Mouse (Mus musculus): ENCODE measurements around the gene Uqcc1.

Uqcc1 gene

DNA sequence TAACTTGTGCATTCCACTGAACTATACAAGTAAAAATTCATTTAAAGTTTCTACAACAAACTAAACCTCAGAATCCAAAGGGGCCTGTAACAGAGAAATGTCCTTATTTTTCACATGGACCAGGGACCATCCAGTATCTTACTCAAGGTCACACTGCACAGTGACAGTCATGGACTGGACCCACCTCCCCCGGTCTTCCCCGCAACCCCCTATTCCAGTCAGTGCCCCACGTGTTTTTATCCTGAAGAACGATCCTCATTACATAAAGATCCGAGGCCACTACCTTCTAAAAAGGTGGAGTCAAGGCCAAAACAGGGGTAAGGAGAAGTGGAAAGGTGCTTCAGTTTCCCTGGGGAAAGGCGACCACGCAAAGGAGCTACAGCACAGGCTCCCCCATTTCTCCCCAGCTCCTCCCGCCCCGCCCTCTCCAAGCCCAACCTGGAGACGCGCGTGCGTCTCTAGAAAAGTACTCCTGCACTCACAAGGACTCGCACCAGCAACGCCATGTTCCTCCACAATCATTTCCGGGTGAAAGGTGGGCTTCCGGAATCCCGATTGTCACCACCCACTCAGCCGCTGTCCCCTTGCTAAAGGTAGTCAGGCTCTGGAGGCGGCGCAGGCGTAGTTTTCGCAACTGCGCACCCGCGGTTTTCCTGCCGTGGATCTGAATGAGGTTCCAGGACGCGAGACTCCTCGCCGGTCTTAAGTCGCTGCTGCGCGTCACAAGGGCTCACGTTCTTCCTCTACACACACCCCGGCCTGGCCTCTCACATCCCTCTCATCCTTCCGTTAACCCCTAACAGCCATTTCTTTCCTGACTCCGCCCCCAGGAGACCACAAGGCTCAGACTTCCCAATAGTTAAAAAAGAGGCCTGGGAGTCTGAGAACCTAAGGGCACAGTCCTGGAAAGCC lies at the start of gene Uqcc1:
Gene Uqcc1 (minus strand): TSS at position 780 of the 912 bp plus-strand sequence.
- DNase-seq (ENCODE audit: extremely low spot score) = peak; percentile 94

DNA sequence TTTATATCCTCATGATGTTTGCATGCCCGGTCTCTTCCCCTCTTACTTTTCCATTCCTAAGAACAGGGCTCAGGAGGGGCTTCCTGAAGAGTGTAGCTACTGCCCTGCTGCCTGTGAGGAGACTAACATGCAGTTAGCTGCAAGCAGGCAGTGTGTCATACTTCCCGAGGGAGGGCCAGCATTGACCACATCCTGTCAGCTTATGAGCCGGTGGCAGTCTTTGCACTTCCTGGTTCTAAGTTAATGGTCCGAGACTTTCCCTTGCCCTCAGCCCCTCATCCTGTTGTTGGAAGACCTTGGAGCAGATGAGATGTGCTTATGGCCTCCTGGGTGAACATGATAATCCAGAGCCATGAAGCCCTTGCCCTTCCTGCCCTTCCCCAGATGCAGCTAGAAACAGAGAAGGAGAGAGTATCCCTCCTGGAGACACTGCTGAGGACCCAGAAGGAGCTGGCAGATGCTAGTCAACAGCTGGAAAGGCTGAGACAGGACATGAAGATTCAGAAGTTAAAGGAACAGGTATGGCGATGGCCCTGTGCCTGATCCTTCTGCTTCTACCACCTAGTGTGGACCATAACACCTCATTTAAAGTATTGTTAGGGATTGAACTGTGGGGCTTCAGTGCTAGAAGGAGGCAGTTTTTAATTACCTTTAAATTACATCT lies 49.4 kb upstream of the Uqcc1 start:
- DNase-seq (ENCODE audit: extremely low spot score) = no peak

DNA sequence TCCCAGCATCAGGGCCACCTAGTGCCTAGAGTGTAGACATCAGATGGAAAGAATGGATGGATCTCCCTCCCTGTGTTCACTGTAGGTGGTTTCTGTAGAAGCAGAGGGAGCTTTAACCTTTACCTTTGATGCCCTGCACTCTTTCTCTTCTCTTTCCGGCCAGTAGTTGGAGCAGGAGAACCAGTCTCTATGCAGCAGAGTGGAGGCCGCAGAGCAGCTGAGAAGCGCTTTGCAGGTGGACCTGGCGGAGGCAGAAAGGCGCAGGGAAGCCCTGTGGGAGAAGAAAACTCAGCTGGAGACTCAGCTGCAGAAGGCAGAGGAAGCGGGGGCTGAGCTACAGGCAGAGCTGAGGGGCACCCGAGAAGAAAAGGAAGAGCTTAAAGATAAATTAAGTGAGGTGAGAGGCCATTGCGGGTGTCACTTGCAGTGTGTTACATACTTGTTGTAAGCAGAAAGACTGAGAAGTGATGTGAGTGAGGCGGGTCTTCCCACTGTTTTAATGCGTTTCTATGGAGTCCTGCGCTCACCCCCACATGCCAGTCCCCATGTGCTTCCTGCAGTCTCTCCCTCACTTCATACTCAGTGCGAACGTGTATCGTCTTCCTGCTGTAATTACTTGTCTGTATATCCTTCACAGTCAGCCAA lies 44.1 kb upstream of the Uqcc1 start:
- DNase-seq (ENCODE audit: extremely low spot score) = no peak

DNA sequence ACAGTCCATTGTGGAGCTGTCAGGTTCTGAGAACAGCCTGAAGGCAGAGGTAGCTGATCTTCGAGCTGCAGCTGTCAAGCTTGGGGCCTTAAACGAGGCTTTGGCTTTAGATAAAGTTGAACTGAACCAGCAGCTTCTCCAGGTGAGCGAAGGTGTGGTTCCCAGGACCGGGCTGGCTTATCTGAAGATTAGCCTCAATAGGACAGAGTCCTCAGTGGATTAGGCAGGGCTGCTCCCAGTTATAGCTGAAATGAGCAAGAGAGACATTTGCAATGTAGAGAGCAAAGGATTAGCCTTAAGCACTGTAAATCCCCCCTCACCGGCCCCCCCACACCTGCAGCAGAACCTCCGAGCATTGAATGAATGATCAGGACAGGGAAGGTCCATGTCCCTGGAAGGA lies 43.2 kb upstream of the Uqcc1 start:
- DNase-seq (ENCODE audit: extremely low spot score) = no peak

DNA sequence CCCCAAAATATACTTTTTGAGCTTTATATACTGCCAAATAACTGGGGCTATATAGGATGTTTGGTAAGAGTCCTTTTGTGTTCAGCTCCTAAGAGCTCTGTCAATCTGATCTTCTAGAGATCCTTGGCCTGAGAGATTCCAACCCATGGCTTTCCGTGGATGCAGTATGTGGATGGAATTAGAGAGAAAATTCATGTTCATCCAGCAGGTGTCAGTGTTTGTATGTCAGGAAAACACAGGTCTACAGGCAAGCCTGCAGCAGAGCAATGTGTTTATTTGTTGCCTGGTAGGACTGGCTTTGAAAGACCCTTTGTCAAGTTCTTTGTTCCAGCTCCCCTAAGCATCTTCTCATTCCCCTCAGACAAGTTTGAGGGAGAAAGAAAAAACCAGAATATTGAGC lies 32.9 kb upstream of the Uqcc1 start:
- DNase-seq (ENCODE audit: extremely low spot score) = no peak

DNA sequence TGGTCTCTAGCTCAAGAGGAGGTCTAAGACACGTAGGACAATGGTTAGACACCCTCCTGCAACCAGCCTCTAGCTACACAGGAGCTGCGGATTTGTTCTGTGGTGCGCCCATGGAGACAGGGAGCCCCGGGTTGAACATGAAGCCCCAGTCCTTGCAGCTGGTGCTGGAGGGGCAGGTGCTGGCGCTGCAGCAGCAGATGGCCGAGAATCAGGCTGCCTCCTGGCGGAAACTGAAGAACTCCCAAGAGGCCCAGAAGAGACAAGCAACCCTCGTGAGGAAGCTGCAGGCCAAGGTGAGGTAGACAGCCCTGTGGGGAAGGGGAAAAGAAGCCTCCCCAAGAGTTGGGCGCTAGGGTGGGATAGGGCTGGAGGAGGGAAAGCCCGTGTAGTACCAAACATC lies 31.8 kb upstream of the Uqcc1 start:
- no peak for DNase-seq (ENCODE audit: extremely low spot score)

DNA sequence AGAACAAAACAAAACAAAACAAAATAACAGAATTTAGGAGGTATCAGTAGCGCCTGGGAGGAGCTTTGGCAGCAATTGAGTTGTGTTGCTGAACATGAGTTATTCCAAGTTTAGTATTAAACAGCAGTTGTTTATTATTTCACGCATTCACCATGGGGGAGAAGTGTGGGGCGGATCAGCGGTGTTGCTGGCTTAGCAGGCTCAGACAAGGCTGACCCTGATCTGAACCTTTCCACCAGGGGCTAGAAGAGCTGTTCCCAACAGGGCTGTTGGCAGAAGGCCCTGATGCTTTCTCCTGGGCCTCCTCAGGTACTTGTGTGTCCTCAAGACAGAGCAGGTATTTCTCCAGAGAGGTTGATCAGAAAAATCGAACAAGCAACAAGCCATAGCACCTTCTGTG lies 29.9 kb upstream of the Uqcc1 start:
- no peak for DNase-seq (ENCODE audit: extremely low spot score)

DNA sequence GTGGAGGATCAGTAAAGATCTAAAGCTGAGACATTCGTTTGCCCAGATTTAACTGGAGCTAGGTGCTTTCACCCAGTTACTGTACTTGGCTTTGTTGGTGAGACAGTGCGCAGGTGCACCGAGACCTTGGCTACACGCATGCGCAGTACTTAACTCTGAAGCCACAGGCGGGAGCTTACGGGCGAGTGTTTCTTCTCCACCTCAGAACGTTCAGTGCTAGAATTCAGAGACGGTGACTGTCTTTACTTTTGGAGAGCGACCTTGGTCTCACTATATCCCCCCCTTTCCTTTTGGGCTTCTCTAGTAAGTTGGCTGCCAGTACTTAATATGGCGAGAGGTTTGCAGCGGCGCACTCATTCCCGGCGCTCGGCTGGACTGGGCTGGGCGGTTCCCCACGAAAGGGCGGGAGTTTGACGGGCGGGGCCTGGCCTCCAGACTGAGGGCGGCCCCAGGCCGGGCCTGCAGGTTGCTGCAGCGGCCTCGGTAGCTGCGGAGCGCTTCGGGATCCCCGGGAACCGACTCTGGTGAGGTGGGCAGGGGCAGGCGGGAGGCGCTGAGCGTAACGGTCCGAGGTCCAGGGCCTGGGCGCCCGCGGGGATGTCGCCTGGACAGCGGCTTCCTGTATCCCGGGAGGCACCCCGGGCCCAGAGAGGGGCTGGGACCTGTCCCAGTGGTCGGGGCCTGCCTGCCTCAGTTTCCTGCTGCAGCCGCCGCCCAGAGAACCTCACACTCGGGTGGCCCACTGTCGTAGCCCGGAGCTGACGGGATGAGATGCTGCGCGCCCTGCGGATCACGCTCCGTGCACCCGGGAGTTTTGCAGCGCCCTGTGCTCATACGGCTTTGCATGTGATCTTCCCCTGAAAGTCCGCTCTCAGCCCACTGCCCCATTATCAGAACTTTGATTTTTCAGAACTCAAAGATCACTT lies 26.3 kb upstream of the Uqcc1 start, which contains the start of gene Cep250:
Gene Cep250 (plus strand): TSS at position 325 of the 926 bp plus-strand sequence.
- DNase-seq (ENCODE audit: extremely low spot score) = peak; percentile 94

DNA sequence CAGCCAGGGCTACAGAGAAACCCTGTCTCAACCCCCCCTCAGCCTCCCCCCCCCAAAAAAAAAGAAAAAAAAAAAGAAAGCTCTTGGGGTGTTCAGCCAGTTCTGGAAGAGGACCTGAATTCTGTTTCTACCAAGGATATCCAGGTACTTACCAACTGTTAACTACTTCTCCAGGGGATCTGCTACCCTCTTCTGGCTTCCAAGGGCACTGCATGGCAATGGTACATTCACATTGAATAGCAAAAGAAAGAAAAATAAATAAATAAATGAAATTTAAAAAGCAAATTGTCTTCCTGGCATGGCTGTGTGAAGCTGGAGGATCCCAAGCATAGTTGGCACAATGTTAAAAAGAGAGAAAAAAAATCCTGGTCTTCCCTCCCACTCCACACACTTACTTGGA lies 21.9 kb upstream of the Uqcc1 start:
- DNase-seq (ENCODE audit: extremely low spot score) = no peak

DNA sequence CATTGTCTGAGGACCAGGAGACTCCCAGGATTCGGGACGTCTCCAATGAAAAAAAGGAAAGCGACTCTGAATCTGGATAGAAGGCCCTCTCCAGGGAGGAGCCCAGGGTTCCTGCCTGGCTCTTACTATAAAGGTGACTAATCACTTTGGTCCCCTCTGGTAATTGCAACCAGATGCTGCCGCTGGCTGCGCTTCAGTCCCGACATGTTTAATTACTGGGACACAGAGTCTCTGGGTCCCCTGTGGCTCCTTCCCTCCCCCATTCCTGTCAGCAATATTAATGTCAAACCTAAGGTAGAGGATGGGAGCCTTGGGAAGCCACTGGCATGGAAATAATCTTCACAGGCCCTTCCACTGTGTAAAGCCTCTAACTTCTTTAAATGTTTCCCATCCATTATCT lies 19.3 kb upstream of the Uqcc1 start:
- no peak for DNase-seq (ENCODE audit: extremely low spot score)

DNA sequence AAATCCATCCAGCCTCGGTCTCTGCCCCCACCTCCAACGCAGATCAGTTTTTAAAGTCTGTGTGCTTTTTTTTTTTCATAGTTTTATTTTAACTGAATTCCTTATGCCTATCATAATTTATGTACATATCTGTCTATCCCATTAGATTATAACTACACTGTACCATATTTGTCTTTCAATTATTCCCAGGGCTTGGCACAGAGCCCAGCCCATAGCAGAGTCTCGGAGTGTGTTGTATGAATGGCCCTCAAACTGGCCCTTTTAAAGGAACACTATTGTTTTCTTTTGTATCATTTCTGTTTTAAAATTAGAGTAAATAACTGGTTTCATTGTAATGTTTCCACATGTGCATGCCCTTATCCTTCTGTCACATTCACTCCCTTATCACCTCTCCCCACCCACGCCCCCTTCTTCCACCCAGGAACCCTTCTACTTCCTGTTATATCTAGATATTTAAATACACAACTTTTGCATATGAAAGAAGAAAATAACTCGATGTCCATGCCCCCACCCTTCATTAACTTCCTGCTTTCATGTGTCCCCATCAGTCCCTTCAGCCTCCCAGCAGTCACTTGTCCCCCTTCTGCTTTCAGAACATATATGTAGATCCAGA lies 17.4 kb upstream of the Uqcc1 start:
- no peak for DNase-seq (ENCODE audit: extremely low spot score)

DNA sequence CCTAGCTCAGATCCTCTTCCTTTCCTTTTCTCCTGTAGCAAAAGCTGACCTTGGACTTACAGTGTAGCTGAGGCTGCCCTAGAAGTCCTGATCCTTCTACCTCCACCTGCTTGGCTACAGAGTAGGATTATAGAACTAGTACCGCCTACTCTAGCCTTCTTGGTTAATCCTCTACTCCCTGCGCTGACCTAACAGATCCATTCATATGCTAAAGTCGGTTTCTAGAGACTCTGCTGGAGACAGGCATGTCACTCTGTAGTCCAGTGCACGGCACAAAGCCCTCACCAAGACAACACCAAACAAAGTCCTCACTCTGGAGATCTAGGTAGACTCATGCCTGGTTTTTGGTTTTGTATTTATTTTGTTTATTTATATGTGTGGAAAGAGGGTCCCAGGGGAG lies 16.4 kb upstream of the Uqcc1 start:
- no peak for DNase-seq (ENCODE audit: extremely low spot score)

DNA sequence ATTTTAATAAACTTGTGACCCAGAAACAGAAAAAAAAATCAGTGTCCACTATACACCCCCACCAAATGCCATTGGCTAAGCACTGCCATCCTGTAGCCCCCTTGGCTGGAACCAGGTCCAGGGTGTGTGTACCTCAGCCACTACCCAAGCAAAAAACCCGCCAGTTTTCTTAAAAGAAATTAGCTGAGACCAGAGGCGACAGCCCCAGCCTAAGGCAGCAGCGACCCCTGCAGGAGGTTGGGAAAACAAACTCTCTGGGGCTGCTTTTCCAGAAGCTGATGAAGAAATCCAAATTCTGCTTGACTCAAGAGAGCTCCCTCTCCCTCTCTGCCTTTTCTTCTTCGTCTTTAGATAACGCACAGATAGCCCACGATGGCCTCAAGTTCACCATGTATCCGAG lies 16.0 kb upstream of the Uqcc1 start:
- peak; percentile 75 for DNase-seq (ENCODE audit: extremely low spot score)

DNA sequence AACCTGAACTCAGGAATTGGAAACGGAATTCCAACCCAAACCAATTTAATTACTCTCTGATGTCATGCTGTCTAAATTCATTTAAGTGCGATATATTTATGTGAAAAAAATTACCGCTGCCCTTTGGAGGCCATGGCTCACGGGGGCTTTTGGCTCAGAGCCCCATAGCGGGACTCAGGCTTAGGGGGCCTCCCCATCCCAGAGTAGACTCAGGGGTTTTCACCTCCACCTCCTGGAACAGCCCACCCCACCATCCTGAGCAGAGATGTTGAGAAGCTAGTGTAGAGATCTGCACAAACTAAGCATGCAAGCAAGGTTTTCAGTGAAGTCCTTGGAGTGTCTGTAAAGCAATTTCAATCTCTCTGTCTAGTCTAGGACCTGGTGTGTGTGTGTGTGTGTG lies 15.5 kb upstream of the Uqcc1 start:
- DNase-seq (ENCODE audit: extremely low spot score) = no peak

DNA sequence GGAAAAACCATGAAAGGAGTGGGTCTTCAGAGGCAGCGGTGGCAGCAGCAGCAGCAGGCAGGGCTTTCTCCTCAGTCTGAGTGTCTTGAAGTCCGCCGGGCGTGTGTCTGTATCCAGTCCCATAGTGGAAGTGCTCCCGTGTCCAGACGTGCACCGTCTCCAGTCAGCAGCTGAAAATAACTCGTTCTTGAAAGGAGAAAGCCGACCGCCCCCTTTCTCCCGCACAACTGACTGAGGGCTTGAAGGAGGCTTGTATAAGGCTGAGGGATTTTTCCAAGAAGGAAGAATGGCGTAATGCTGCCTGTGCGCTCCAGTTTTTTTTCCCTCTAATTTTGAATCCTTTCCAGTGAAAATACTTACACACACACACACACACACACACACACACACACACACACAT lies 15.0 kb upstream of the Uqcc1 start, which contains the start of gene Gdf5:
Gene Gdf5 (minus strand): TSS at position 244 of the 400 bp plus-strand sequence.
- DNase-seq (ENCODE audit: extremely low spot score) = no peak

DNA sequence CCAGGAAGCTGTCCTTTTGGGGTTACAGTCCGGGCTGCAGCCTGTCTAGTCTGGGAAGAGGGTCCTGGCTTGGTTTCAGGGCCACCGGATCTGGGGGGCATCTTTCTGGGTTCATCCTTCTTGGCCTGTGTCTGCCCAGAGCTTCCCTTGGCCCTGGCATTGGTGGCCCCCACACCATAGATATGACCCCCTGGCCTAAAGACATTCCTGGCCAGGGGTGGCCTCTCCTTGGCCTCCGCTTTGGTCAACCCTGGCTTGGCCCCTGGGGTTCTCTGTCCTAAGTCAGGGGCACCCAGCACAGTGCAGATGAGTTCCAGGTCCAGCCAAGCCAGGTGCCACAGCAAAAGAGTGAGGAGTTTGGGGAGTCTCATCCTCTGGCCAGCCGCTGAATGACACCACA lies 14.6 kb upstream of the Uqcc1 start:
- no peak for DNase-seq (ENCODE audit: extremely low spot score)

DNA sequence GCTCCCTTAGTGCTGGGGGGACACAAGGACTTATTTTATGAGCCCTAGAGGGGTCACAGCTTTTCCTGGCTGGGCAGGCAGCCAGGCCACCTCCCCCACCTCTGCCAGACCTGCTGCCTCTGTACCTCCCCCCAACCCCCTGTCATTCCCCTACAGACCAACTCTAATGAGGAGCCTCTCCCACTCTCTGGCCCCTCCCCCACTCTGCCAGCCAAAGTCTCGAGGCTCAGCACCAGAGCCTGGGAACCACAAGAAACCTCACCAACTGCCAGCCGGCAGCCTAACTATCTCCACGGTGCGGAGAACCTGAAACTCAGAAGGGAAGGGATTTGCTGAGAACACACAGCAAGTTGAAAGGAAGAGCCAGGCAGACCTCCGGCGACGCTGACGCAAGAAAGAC lies 13.4 kb upstream of the Uqcc1 start:
- DNase-seq (ENCODE audit: extremely low spot score) = peak; percentile 59

DNA sequence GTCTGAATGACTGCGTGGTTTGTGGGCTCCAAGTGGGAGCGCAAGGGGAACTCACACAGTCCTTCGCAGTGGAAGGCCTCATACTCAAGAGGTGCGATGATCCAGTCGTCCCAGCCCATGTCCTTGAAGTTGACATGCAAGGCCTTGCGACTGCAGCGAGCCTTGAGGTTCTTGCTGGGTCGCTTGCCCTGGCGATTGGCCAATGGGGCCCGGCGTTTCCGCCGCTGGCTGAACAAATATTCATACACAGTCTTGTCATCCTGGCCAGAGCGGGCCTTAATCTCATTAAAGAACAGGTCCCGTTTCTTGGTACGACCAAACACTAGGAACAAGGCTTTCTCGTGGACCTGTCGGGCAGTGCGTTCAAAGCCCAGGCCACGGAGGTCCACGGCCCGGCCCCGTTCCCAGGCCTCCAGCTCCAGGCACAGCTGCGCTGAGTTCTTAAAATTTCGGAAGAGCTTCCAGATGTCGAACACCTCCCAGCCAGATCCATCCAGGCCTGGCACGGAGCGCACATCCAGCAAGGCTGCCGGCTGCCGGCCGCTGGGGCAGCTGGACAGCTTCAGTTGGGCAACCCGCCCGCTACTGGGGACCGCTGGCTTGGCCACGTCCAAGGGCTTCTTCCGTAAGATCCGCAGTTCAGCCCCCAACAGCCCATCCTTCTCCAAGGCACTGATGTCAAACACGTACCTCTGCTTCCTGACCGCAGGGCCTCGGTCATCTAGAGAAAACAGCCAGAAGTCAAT lies 11.8 kb upstream of the Uqcc1 start:
- DNase-seq (ENCODE audit: extremely low spot score) = no peak

DNA sequence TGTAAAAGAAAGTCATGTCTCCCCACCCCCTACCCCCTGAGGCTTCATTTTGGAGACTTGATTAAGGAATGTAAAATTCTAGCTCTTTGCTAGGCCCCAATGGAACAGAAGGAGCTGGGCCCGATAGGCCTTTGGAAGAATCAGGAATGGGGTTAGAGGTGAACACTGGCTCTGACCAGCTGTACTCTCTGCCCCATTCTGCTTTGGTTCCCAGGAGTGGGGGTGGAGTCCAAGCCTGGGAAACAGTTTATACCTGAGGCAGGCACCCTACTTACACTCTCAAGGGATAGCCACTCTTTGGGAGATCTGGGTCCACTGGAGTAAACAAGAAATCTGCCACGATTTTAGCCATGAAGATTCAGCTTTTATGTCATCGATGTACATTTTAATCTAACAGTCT lies 10.6 kb upstream of the Uqcc1 start, which contains the start of gene Gm15557:
Gene Gm15557 (plus strand): TSS at position 48 of the 400 bp plus-strand sequence.
- DNase-seq (ENCODE audit: extremely low spot score) = no peak

DNA sequence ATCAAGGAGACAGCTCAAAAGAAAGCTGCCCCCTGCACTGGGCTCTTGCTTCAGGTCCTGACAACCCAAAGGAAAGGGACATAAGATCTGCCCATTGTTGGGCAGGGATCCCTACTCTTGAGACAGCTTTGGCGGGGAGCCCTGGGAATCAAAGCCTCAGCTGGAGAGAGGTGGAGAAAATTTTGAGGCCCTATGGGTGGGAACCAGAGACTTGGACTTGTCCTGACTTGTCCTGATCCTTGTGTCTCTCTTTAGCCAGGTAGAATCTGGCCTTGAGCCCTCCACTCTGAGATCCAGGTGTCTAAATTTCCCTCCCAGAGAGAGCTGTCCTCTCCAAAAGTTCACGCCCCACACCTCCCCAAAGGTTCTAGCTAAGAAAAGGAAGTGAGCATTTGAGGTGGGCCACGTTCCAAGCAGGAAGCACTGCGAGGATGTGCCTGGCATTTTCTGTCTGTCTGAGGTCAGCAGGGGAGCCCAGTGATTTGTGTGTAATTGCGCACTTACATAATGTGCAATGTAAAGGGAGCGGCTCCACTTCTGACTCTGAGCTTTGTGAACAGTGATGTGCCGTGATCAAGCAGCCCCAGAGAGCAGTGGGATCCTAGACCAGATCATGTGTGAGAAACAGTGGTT lies 9.9 kb upstream of the Uqcc1 start:
- no peak for DNase-seq (ENCODE audit: extremely low spot score)
